Mouse (Mus musculus): ENCODE data around the gene Ptprn2. TPM values are rescaled to one million over a fixed set of nuclear protein-coding genes. Genes with fewer than 3 reads are reported as not detected.
"Not testable (repeated sequence)": the region's sequence is repeated elsewhere in the genome, so short reads cannot be mapped to it uniquely, and the experiment has no call there.

Ptprn2 gene
- total and polyA plus RNA-seq, 3 experiments, result 0.17 TPM; not detected in 2

- H3K4me2 ChIP-seq (ENCODE audit: insufficient read depth, low read depth, poor library complexity, severe bottlenecking), result no peak overlapping the region
- H3K9ac ChIP-seq (ENCODE audit: insufficient read depth, low read depth), result no peak overlapping the region
- H3K27me3 ChIP-seq (replicated peaks), result peaks cover 31% of the 10 kb centered on the region
- H3K79me2 ChIP-seq (replicated peaks; ENCODE audit: control insufficient read depth, extremely low read depth, insufficient read depth, poor library complexity, severe bottlenecking), result no peaks in the 10 kb centered on the region
- H3K27ac ChIP-seq (ENCODE audit: insufficient read depth, low read depth), result no peak overlapping the region
- dilution Hi-C loops (cut with MboI; ENCODE audit: extremely low pct_ligation_motif_present, extremely low pct_unique_long_range_greater_than_20kb, low sequenced_read_pairs) (no loop called here), in situ Hi-C loops (cut with MboI; ENCODE audit: low pct_ligation_motif_present, low pct_unique_long_range_greater_than_20kb, low sequenced_read_pairs) (no loop called here)
- no peaks in the 10 kb centered on the region for H3K4me1 ChIP-seq (ENCODE audit: control insufficient read depth in 1 of 2, insufficient read depth in 2 of 2)
- H3K4me3 ChIP-seq (replicated peaks in 1 of 3; ENCODE audit: low read depth in 2 of 3, low read length in 2 of 3, poor library complexity in 1 of 3), result no peak overlapping the region
- H3K9me3 ChIP-seq (replicated peaks; ENCODE audit: low read length), result no peaks in the 10 kb centered on the region
- TF ChIP-seq CHD2 (IDR thresholded peaks at IDR 0.05; ENCODE audit: low read length) (no peak), ZC3H11A (IDR thresholded peaks at IDR 0.05; ENCODE audit: low read depth, low read length) (no peak), POLR2A (IDR thresholded peaks at IDR 0.05; ENCODE audit: low read depth, low read length) (no peak), BHLHE40 (IDR thresholded peaks at IDR 0.05; ENCODE audit: low read depth, low read length) (no peak), NRF1 (IDR thresholded peaks at IDR 0.05; ENCODE audit: low read depth, low read length) (no peak), ZKSCAN1 (IDR thresholded peaks at IDR 0.05; ENCODE audit: borderline replicate concordance, low read depth, low read length) (no peak), ETS1 (conservative IDR thresholded peaks at IDR 0.05; ENCODE audit: low read depth, low read length) (no peak), USF2 (conservative IDR thresholded peaks at IDR 0.05; ENCODE audit: low read depth, low read length) (no peak), RAD21 (IDR thresholded peaks at IDR 0.05; ENCODE audit: low read depth, low read length) (no peak), CTCF (conservative IDR thresholded peaks at IDR 0.05 in 1 of 2, IDR thresholded peaks at IDR 0.05 in 1 of 2; ENCODE audit: low read depth in 2 of 2, low read length in 2 of 2) (no peak), PAX5 (IDR thresholded peaks at IDR 0.05; ENCODE audit: low read length) (no peak), ZMIZ1 (IDR thresholded peaks at IDR 0.05; ENCODE audit: low read depth, low read length) (no peak), EP300 (IDR thresholded peaks at IDR 0.05; ENCODE audit: low read length) (no peak), KAT2A (IDR thresholded peaks at IDR 0.05; ENCODE audit: insufficient replicate concordance, low read length) (no peak), USF1 (IDR thresholded peaks at IDR 0.05; ENCODE audit: low read depth, low read length) (no peak)
- no peaks in the 10 kb centered on the region for H3K36me3 ChIP-seq (replicated peaks in 1 of 2; ENCODE audit: control insufficient read depth in 1 of 2, insufficient read depth in 1 of 2, low read length in 1 of 2)
- DNase-seq (ENCODE audit: extremely low read depth), result no peak
Observed at GRCm38 (mm10) chr12:116500652-116501051, 15.1 kb downstream of the Ptprn2 start.

- peaks cover 23% of the 10 kb centered on the region for H3K27me3 ChIP-seq (replicated peaks)
- H3K27ac ChIP-seq (ENCODE audit: insufficient read depth, low read depth), result no peak overlapping the region
- TF ChIP-seq RCOR1 (conservative IDR thresholded peaks at IDR 0.05; ENCODE audit: low read depth, low read length), result no peak
- no peak for TF ChIP-seq CTCF (conservative IDR thresholded peaks at IDR 0.05 in 1 of 2, IDR thresholded peaks at IDR 0.05 in 1 of 2; ENCODE audit: low read depth in 2 of 2, low read length in 2 of 2)
- TF ChIP-seq POLR2A (IDR thresholded peaks at IDR 0.05; ENCODE audit: low read depth, low read length), result no peak
- no peak for TF ChIP-seq GABPA (IDR thresholded peaks at IDR 0.05; ENCODE audit: insufficient replicate concordance, low read depth, low read length)
- TF ChIP-seq ZC3H11A (IDR thresholded peaks at IDR 0.05; ENCODE audit: low read depth, low read length), result no peak
- TF ChIP-seq KAT2A (IDR thresholded peaks at IDR 0.05; ENCODE audit: insufficient replicate concordance, low read length), result no peak
- no peak for TF ChIP-seq SMC3 (IDR thresholded peaks at IDR 0.05; ENCODE audit: low read depth, low read length)
- no peak for TF ChIP-seq CHD2 (IDR thresholded peaks at IDR 0.05; ENCODE audit: low read length)
- TF ChIP-seq USF1 (IDR thresholded peaks at IDR 0.05; ENCODE audit: low read depth, low read length), result no peak
- no peak for TF ChIP-seq PAX5 (IDR thresholded peaks at IDR 0.05; ENCODE audit: low read length)
- no peak for TF ChIP-seq ETS1 (conservative IDR thresholded peaks at IDR 0.05; ENCODE audit: low read depth, low read length)
- no peak overlapping the region for H3K4me2 ChIP-seq (ENCODE audit: insufficient read depth, low read depth, poor library complexity, severe bottlenecking)
- in situ Hi-C loops (cut with MboI; ENCODE audit: low pct_ligation_motif_present, low pct_unique_long_range_greater_than_20kb, low sequenced_read_pairs) (no loop called here), dilution Hi-C loops (cut with MboI; ENCODE audit: extremely low pct_ligation_motif_present, extremely low pct_unique_long_range_greater_than_20kb, low sequenced_read_pairs) (no loop called here)
- H3K4me3 ChIP-seq (replicated peaks in 1 of 3; ENCODE audit: low read depth in 2 of 3, low read length in 2 of 3, poor library complexity in 1 of 3), result no peak overlapping the region
- H3K4me1 ChIP-seq (ENCODE audit: control insufficient read depth in 1 of 2, insufficient read depth in 2 of 2), result no peaks in the 10 kb centered on the region
- DNase-seq (ENCODE audit: extremely low read depth), result no peak
- H3K9me3 ChIP-seq (replicated peaks; ENCODE audit: low read length), result no peaks in the 10 kb centered on the region
- H3K36me3 ChIP-seq (replicated peaks in 1 of 2; ENCODE audit: control insufficient read depth in 1 of 2, insufficient read depth in 1 of 2, low read length in 1 of 2), result no peaks in the 10 kb centered on the region
- H3K9ac ChIP-seq (ENCODE audit: insufficient read depth, low read depth), result no peak overlapping the region
- H3K79me2 ChIP-seq (replicated peaks; ENCODE audit: control insufficient read depth, extremely low read depth, insufficient read depth, poor library complexity, severe bottlenecking), result no peaks in the 10 kb centered on the region
Observed at GRCm38 (mm10) chr12:116512482-116512881, 27.0 kb downstream of the Ptprn2 start.

DNA sequence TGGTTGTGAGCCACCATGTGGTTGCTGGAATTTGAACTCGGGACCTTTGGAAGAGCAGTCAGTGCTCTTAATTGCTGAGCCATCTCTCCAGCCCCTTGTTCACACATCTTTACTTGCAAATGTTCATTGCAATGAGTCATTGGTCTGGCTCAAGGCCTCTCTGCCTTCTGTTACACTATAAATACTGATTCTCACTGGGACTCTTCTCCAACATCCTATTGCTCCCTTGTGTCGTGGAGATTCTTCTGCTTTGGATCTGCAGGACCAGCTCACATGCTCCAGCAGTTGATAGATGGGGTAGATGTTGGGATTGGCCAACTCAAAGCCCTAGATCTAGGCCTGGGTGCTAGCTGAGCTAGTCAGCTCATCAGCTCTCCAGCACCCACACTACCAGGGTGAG lies 28.3 kb downstream of the Ptprn2 start:
- H3K9ac ChIP-seq (ENCODE audit: insufficient read depth, low read depth); H3K4me2 ChIP-seq (ENCODE audit: insufficient read depth, low read depth, poor library complexity, severe bottlenecking); H3K4me3 ChIP-seq (replicated peaks in 1 of 3; ENCODE audit: low read depth in 2 of 3, low read length in 2 of 3, poor library complexity in 1 of 3); H3K9me3 ChIP-seq (replicated peaks; ENCODE audit: low read length); H3K79me2 ChIP-seq (replicated peaks; ENCODE audit: control insufficient read depth, extremely low read depth, insufficient read depth, poor library complexity, severe bottlenecking); H3K36me3 ChIP-seq (replicated peaks in 1 of 2; ENCODE audit: control insufficient read depth in 1 of 2, insufficient read depth in 1 of 2, low read length in 1 of 2); H3K4me1 ChIP-seq (ENCODE audit: control insufficient read depth in 1 of 2, insufficient read depth in 2 of 2); in situ Hi-C loops (cut with MboI; ENCODE audit: low pct_ligation_motif_present, low pct_unique_long_range_greater_than_20kb, low sequenced_read_pairs); dilution Hi-C loops (cut with MboI; ENCODE audit: extremely low pct_ligation_motif_present, extremely low pct_unique_long_range_greater_than_20kb, low sequenced_read_pairs); DNase-seq (ENCODE audit: extremely low read depth); H3K27ac ChIP-seq (ENCODE audit: insufficient read depth, low read depth): not testable (repeated sequence)
- peaks cover 28% of the 10 kb centered on the region for H3K27me3 ChIP-seq (replicated peaks)
